8 mouse cellular contexts compared by ENCODE assay signal in genomic region chr15:56856057-56856456, GRCm38 (mm10).
A peak's percentile ranks its signal among the peaks of the same experiment; 100 is the strongest.
DNase-seq lines count a peak whose midpoint lies in the region; ATAC-seq and TF ChIP-seq lines count a peak whose summit lies in the region.

No protein-coding gene starts in this region.

- TF ChIP-seq CTCF in MEL (IDR thresholded peaks at IDR 0.05 in 2 of 3, conservative IDR thresholded peaks at IDR 0.05 in 1 of 3; ENCODE audit: control insufficient read depth in 1 of 3, insufficient read depth in 1 of 3, low read depth in 2 of 3, low read length in 3 of 3, poor library complexity in 1 of 3, severe bottlenecking in 1 of 3) = peak; percentile 28 to 52 (median 32); a peak in 4 of 6 replicates
- peak; percentile 78 for TF ChIP-seq CTCF in left cerebral cortex, adult 2 months (IDR thresholded peaks at IDR 0.05)

- H3K4me3 ChIP-seq in hindbrain, embryonic 10.5 days = no peak overlapping the region
- no peak overlapping the region for H3K4me3 ChIP-seq in hindbrain, embryonic 12.5 days
- no peak overlapping the region for H3K4me3 ChIP-seq in MEL (ENCODE audit: control insufficient read depth in 1 of 2, insufficient read depth in 1 of 2, low read depth in 2 of 2, low read length in 2 of 2)
- no peak overlapping the region for H3K4me3 ChIP-seq in left cerebral cortex, adult 2 months

- no peak for ATAC-seq in hindbrain, embryonic 12.5 days (ENCODE audit: low FRiP score)
- ATAC-seq in common myeloid progenitor, adult 5-6 weeks (replicated peaks; ENCODE audit: low read depth, poor library complexity, severe bottlenecking) = peak; percentile 60; the same call in 1 of the 2 replicates

- H3K4me2 ChIP-seq in hindbrain, embryonic 12.5 days (replicated peaks) = no peak overlapping the region

- peak; percentile 35 for TF ChIP-seq RAD21 in MEL (IDR thresholded peaks at IDR 0.05; ENCODE audit: low read depth, low read length)

- peaks cover 9% of the 10 kb centered on the region; the same call in 1 of the 2 replicates for H3K4me1 ChIP-seq in hindbrain, embryonic 10.5 days (replicated peaks)
- 0 out of 2 replicates have a peak, but pooled peaks cover 4% of the 10 kb centered on the region for H3K4me1 ChIP-seq in hindbrain, embryonic 12.5 days
- H3K4me1 ChIP-seq in MEL (ENCODE audit: control insufficient read depth in 1 of 2, insufficient read depth in 2 of 2, low read length in 2 of 2) = no peaks in the 10 kb centered on the region

- H3K79me2 ChIP-seq in MEL (ENCODE audit: control insufficient read depth, insufficient read depth, low read length, poor library complexity) = no peaks in the 10 kb centered on the region

- peak; percentile 57 for DNase-seq in hindbrain, embryonic 10.5 days (ENCODE audit: low spot score)
- DNase-seq in MEL (ENCODE audit: low read depth, low spot score) = peak; percentile 35
- DNase-seq in heart, adult 8-10 months (ENCODE audit: low spot score) = peak; percentile 28
- DNase-seq in left cerebral cortex, adult 2 months (ENCODE audit: extremely low spot score in 1 of 2, low spot score in 2 of 2) = peak; percentile 35 to 44
- peak; percentile 88 for DNase-seq in retina, embryonic 14.5 days (ENCODE audit: low spot score)
- DNase-seq in MN1 (ENCODE audit: low spot score) = no peak

- no peak overlapping the region for H3K27ac ChIP-seq in hindbrain, embryonic 10.5 days
- H3K27ac ChIP-seq in hindbrain, embryonic 12.5 days = no peak overlapping the region
- no peak overlapping the region for H3K27ac ChIP-seq in MEL (ENCODE audit: control insufficient read depth, low read depth, low read length)
- no peak overlapping the region for H3K27ac ChIP-seq in left cerebral cortex, adult 2 months

- no peak for TF ChIP-seq POLR2A in MEL (IDR thresholded peaks at IDR 0.05; ENCODE audit: control insufficient read depth in 1 of 2, insufficient read depth in 1 of 2, low read depth in 1 of 2, low read length in 2 of 2, poor library complexity in 1 of 2)

- H3K9ac ChIP-seq in hindbrain, embryonic 12.5 days = no peak overlapping the region
- H3K9ac ChIP-seq in MEL (ENCODE audit: control insufficient read depth, low read depth, low read length, poor library complexity, severe bottlenecking) = no peak overlapping the region

- no peaks in the 10 kb centered on the region for H3K9me3 ChIP-seq in hindbrain, embryonic 10.5 days
- no peaks in the 10 kb centered on the region for H3K9me3 ChIP-seq in hindbrain, embryonic 12.5 days (replicated peaks)
- H3K9me3 ChIP-seq in MEL (replicated peaks; ENCODE audit: insufficient read depth, low read length) = no peaks in the 10 kb centered on the region

- TF ChIP-seq EP300 in MEL (IDR thresholded peaks at IDR 0.05; ENCODE audit: low read depth in 1 of 2, low read length in 2 of 2) = no peak

- intact Hi-C loops in left cerebral cortex, adult 2 months (cut with DNase I) = loop anchor here (1.0 to 5.0 kb wide), 3 partner anchors 161 to 789 kb away; no protein-coding TSS in a partner anchor

- WGBS in hindbrain, embryonic 10.5 days = 12% methylated on average over 2 of the region's 2 CpGs
- WGBS in hindbrain, embryonic 12.5 days = 9% methylated on average over 2 of the region's 2 CpGs

- no peaks in the 10 kb centered on the region for H3K27me3 ChIP-seq in hindbrain, embryonic 10.5 days (ENCODE audit: insufficient read depth, poor library complexity, severe bottlenecking)
- no peaks in the 10 kb centered on the region for H3K27me3 ChIP-seq in hindbrain, embryonic 12.5 days
- H3K27me3 ChIP-seq in MEL (ENCODE audit: control insufficient read depth in 1 of 2, insufficient read depth in 2 of 2, low read length in 2 of 2) = no peaks in the 10 kb centered on the region

- no peaks in the 10 kb centered on the region for H3K36me3 ChIP-seq in hindbrain, embryonic 10.5 days
- no peaks in the 10 kb centered on the region for H3K36me3 ChIP-seq in hindbrain, embryonic 12.5 days
- no peaks in the 10 kb centered on the region for H3K36me3 ChIP-seq in MEL (ENCODE audit: control insufficient read depth in 1 of 2, insufficient read depth in 2 of 2, low read length in 2 of 2)

TF ChIP-seq in MEL, 35 proteins besides CTCF, POLR2A, EP300 and RAD21:
- peak; percentile 66 for TF ChIP-seq SMC3 (IDR thresholded peaks at IDR 0.05; ENCODE audit: low read depth, low read length)
- no peak for TF ChIP-seq MYC (IDR thresholded peaks at IDR 0.05; ENCODE audit: low read depth, low read length)
- no peak for TF ChIP-seq ZKSCAN1 (IDR thresholded peaks at IDR 0.05; ENCODE audit: low read depth, low read length)
- no peak for TF ChIP-seq NELFE (IDR thresholded peaks at IDR 0.05; ENCODE audit: low read depth, low read length)
